10 mouse cellular contexts compared by ENCODE assay signal in genomic region chr4:107766182-107766581, GRCm38 (mm10). TPM values are rescaled to one million over a fixed set of nuclear protein-coding genes. Genes with fewer than 3 reads are reported as not detected.
DNase-seq lines count a peak whose midpoint lies in the region.
"Had no signal": no experiment of that assay in that cellular context is flagged by ENCODE, and none has a peak within 500 bp of the region (broad histone marks: within the 10 kb centered on the region; RNA-seq: fewer than 3 reads in every experiment).

No protein-coding gene starts in this region.

- peak; percentile 7 to 61 for DNase-seq in frontal cortex, adult 2 months (ENCODE audit: extremely low spot score in 1 of 2, low spot score in 1 of 2)
- DNase-seq in frontal cortex, postnatal 14 days (ENCODE audit: low spot score in 2 of 2): no peak
- peak; percentile 24 to 78 for DNase-seq in left cerebral cortex, postnatal 25 days (ENCODE audit: low spot score in 2 of 2)
- no peak for DNase-seq in left cerebral cortex, postnatal 4 days
- DNase-seq in embryo, embryonic 10.5 days (ENCODE audit: low spot score): peak; percentile 59
- DNase-seq in left cerebral cortex, postnatal 36 days (ENCODE audit: low spot score in 2 of 2): peak; percentile 14
- DNase-seq in gastrocnemius, postnatal 36 days: no peak
- DNase-seq: cerebellum, adult 18-20 months; gastrocnemius, postnatal 10 days; lung, postnatal 10 days had no signal

- intact Hi-C loops in left cerebral cortex, postnatal 25 days (cut with DNase I): no loop called here
- intact Hi-C loops in left cerebral cortex, postnatal 4 days (cut with DNase I): no loop called here
- intact Hi-C loops in left cerebral cortex, postnatal 36 days (cut with DNase I): no loop called here
- intact Hi-C loops in gastrocnemius, postnatal 36 days (cut with DNase I): no loop called here

RNA-seq across cellular contexts. Expression of gene Lrp8, which starts 35.9 kb away (rescaled TPM):
- polyA plus RNA-seq in frontal cortex, adult 2 months (2012; rRNA removed): 73.0 and 77.6 TPM in 2 replicates
- total RNA-seq in left cerebral cortex, postnatal 25 days (2021): 100 to 1,000 TPM in 1 of 2 experiments, 10 to 100 TPM in 1; 83.4 to 107 TPM
- total RNA-seq in left cerebral cortex, postnatal 4 days (2021): 100 to 1,000 TPM; 207 to 215 TPM
- total RNA-seq in left cerebral cortex, postnatal 36 days (2021): 100 to 1,000 TPM in 1 of 2 experiments, 10 to 100 TPM in 1; 74.7 to 112 TPM
- total RNA-seq in gastrocnemius, postnatal 36 days (2021): under 1 TPM; 0.12 to 0.56 TPM

Comparison
In these comparisons a context has a peak if more than half of its experiments do, and no peak if none do; other contexts are left out.
1. DNase-seq: peak in frontal cortex, adult 2 months (2 of 2), left cerebral cortex, postnatal 25 days (2 of 2), embryo, embryonic 10.5 days (single experiment) and left cerebral cortex, postnatal 36 days (2 of 2); none in frontal cortex, postnatal 14 days (0 of 2), left cerebral cortex, postnatal 4 days (single experiment) and gastrocnemius, postnatal 36 days (0 of 2).
2. RNA of gene Lrp8, which starts 35.9 kb away (total RNA-seq): 207 to 215 TPM in left cerebral cortex, postnatal 4 days, 74.7 to 112 TPM in left cerebral cortex, postnatal 36 days and 83.4 to 107 TPM in left cerebral cortex, postnatal 25 days; 0.12 to 0.56 TPM in gastrocnemius, postnatal 36 days; every median in the first group is over 10 times any median in the second.